ENCODE assay signal across 15 mouse cellular contexts in genomic region chr7:139158956-139159355, GRCm38 (mm10). TPM values are rescaled to one million over a fixed set of nuclear protein-coding genes. Genes with fewer than 3 reads are reported as not detected.
DNase-seq lines count a peak whose midpoint lies in the region; ATAC-seq and TF ChIP-seq lines count a peak whose summit lies in the region.
"Had no signal": no experiment of that assay in that cellular context is flagged by ENCODE, and none has a peak within 500 bp of the region (broad histone marks: within the 10 kb centered on the region; RNA-seq: fewer than 3 reads in every experiment).

No protein-coding gene starts in this region.

- no peaks in the 10 kb centered on the region for H3K9me3 ChIP-seq in forebrain, embryonic 16.5 days (ENCODE audit: control insufficient read depth, low read length)
- H3K9me3 ChIP-seq in forebrain, embryonic 10.5 days: no peaks in the 10 kb centered on the region
- no peaks in the 10 kb centered on the region for H3K9me3 ChIP-seq in midbrain, embryonic 16.5 days (replicated peaks; ENCODE audit: control insufficient read depth, low read length, poor library complexity, severe bottlenecking)
- H3K9me3 ChIP-seq in kidney, embryonic 16.5 days (ENCODE audit: low read length): no peaks in the 10 kb centered on the region

- no peak overlapping the region for H3K4me3 ChIP-seq in forebrain, embryonic 16.5 days (replicated peaks; ENCODE audit: low read length)
- no peak overlapping the region for H3K4me3 ChIP-seq in forebrain, embryonic 10.5 days
- no peak overlapping the region for H3K4me3 ChIP-seq in midbrain, embryonic 16.5 days (ENCODE audit: low read depth, low read length)
- H3K4me3 ChIP-seq in thymus, adult 2 months (ENCODE audit: control insufficient read depth, insufficient read depth, low read length): no peak overlapping the region
- H3K4me3 ChIP-seq in kidney, embryonic 16.5 days (ENCODE audit: low read length): no peak overlapping the region

- no peak overlapping the region for H3K4me2 ChIP-seq in forebrain, embryonic 16.5 days (ENCODE audit: low read length)
- H3K4me2 ChIP-seq in midbrain, embryonic 16.5 days (ENCODE audit: low read length): no peak overlapping the region
- no peak overlapping the region for H3K4me2 ChIP-seq in kidney, embryonic 16.5 days (replicated peaks; ENCODE audit: low read depth, low read length)

- no peak for TF ChIP-seq POLR2A in thymus, adult 2 months (IDR thresholded peaks at IDR 0.05; ENCODE audit: control insufficient read depth, extremely low read depth, insufficient read depth, low read length, poor library complexity)

- WGBS in forebrain, embryonic 16.5 days: 57% methylated on average over 5 of the region's 5 CpGs
- WGBS in forebrain, embryonic 10.5 days: 70% methylated on average over 5 of the region's 5 CpGs
- WGBS in midbrain, embryonic 16.5 days: 33% methylated on average over 5 of the region's 5 CpGs
- 85% methylated on average over 5 of the region's 5 CpGs for WGBS in thymus, adult 2 months
- 79% methylated on average over 5 of the region's 5 CpGs for WGBS in kidney, embryonic 16.5 days

- no peaks in the 10 kb centered on the region for H3K27me3 ChIP-seq in forebrain, embryonic 16.5 days (replicated peaks; ENCODE audit: control insufficient read depth, insufficient read depth, low read length)
- H3K27me3 ChIP-seq in forebrain, embryonic 10.5 days (ENCODE audit: poor library complexity, severe bottlenecking): peaks cover 9% of the 10 kb centered on the region
- H3K27me3 ChIP-seq in midbrain, embryonic 16.5 days (ENCODE audit: control insufficient read depth, insufficient read depth, low read depth, low read length): no peaks in the 10 kb centered on the region
- H3K27me3 ChIP-seq in thymus, adult 2 months (ENCODE audit: control insufficient read depth, insufficient read depth, low read length): no peaks in the 10 kb centered on the region
- H3K27me3 ChIP-seq in kidney, embryonic 16.5 days (ENCODE audit: insufficient read depth, low read length): no peaks in the 10 kb centered on the region
- H3K27me3 ChIP-seq: Patski had no signal

- H3K36me3 ChIP-seq in forebrain, embryonic 16.5 days (ENCODE audit: control insufficient read depth, insufficient read depth): no peaks in the 10 kb centered on the region
- no peaks in the 10 kb centered on the region for H3K36me3 ChIP-seq in forebrain, embryonic 10.5 days (replicated peaks)
- H3K36me3 ChIP-seq in midbrain, embryonic 16.5 days (ENCODE audit: control insufficient read depth, insufficient read depth, low read length): no peaks in the 10 kb centered on the region
- H3K36me3 ChIP-seq in thymus, adult 2 months (ENCODE audit: control insufficient read depth, insufficient read depth, low read length): no peaks in the 10 kb centered on the region
- no peaks in the 10 kb centered on the region for H3K36me3 ChIP-seq in kidney, embryonic 16.5 days (ENCODE audit: insufficient read depth, low read length)

- ATAC-seq in forebrain, embryonic 16.5 days: 0 out of 2 replicates have a peak, but pooled peaks have one; percentile 45
- ATAC-seq in midbrain, embryonic 16.5 days: peak; percentile 36; the same call in 1 of the 2 replicates
- no peak for ATAC-seq in kidney, embryonic 16.5 days (ENCODE audit: low FRiP score, low TSS enrichment)
- ATAC-seq: CD4-positive, CD25-positive, alpha-beta regulatory T cell, adult 4 months; liver, postnatal 0 days; Patski had no signal

- no peak overlapping the region for H3K27ac ChIP-seq in forebrain, embryonic 16.5 days (ENCODE audit: low read length)
- no peak overlapping the region for H3K27ac ChIP-seq in forebrain, embryonic 10.5 days
- H3K27ac ChIP-seq in midbrain, embryonic 16.5 days (ENCODE audit: low read length): no peak overlapping the region
- H3K27ac ChIP-seq in thymus, adult 2 months (ENCODE audit: control insufficient read depth, insufficient read depth, low read length): no peak overlapping the region
- H3K27ac ChIP-seq in kidney, embryonic 16.5 days (ENCODE audit: low read length): no peak overlapping the region

- TF ChIP-seq CTCF in thymus, adult 2 months (IDR thresholded peaks at IDR 0.05; ENCODE audit: borderline replicate concordance, control insufficient read depth, extremely low read depth, insufficient read depth, low read length, poor library complexity): no peak

- no peaks in the 10 kb centered on the region; the same call in 1 of the 2 replicates for H3K4me1 ChIP-seq in forebrain, embryonic 16.5 days (replicated peaks; ENCODE audit: control insufficient read depth, insufficient read depth, low read length)
- peaks cover 16% of the 10 kb centered on the region for H3K4me1 ChIP-seq in forebrain, embryonic 10.5 days
- peaks cover 2% of the 10 kb centered on the region; the same call in 1 of the 2 replicates for H3K4me1 ChIP-seq in midbrain, embryonic 16.5 days (ENCODE audit: control insufficient read depth, insufficient read depth, low read length)
- H3K4me1 ChIP-seq in thymus, adult 2 months (replicated peaks; ENCODE audit: control insufficient read depth, insufficient read depth, low read length): no peaks in the 10 kb centered on the region
- peaks cover 15% of the 10 kb centered on the region for H3K4me1 ChIP-seq in kidney, embryonic 16.5 days (ENCODE audit: insufficient read depth, low read length)

- DNase-seq in forebrain, embryonic 10.5 days (ENCODE audit: extremely low spot score, low spot score): no peak
- peak; percentile 30 to 37 for DNase-seq in cerebellum, postnatal 25 days
- DNase-seq in layer of hippocampus, adult 9-11 months: peak; percentile 69
- no peak for DNase-seq in gastrocnemius, adult 8-10 months (ENCODE audit: low spot score in 2 of 2)
- DNase-seq in thymus, adult 2 months: no peak
- DNase-seq: adrenal gland, postnatal 14 days; kidney, adult 2 months; liver, postnatal 0 days; thymus, postnatal 25 days had no signal

- H3K9ac ChIP-seq in forebrain, embryonic 16.5 days (replicated peaks; ENCODE audit: low read depth, low read length): no peak overlapping the region
- H3K9ac ChIP-seq in midbrain, embryonic 16.5 days (ENCODE audit: low read depth, low read length): no peak overlapping the region
- no peak overlapping the region for H3K9ac ChIP-seq in kidney, embryonic 16.5 days (replicated peaks; ENCODE audit: low read length)
- H3K9ac ChIP-seq: liver, postnatal 0 days had no signal

RNA-seq across cellular contexts. Expression of gene Lrrc27, which starts 53.8 kb away (rescaled TPM):
- polyA plus RNA-seq in forebrain, embryonic 16.5 days (2015; fragmentation: Nextera tagmentation; extraction: Ambion mirVana): 3.6 and 4.6 TPM in 2 replicates
- 5.1 and 7.1 TPM in 2 replicates for polyA plus RNA-seq in forebrain, embryonic 10.5 days (2016; fragmentation: Nextera tagmentation; extraction: Ambion mirVana)
- polyA plus RNA-seq in midbrain, embryonic 16.5 days (2015; fragmentation: Nextera tagmentation; extraction: Ambion mirVana): 6.2 and 7.0 TPM in 2 replicates
- 1 to 10 TPM; 1.2 to 2.8 (median 2.2) TPM for total RNA-seq in gastrocnemius, adult 8-10 months (2022)
- polyA plus RNA-seq in thymus, adult 2 months (2012; rRNA removed): 3.9 and 4.0 TPM in 2 replicates
- 2.8 and 3.3 TPM in 2 replicates for polyA plus RNA-seq in kidney, embryonic 16.5 days (2015; fragmentation: Nextera tagmentation; extraction: Ambion mirVana)

RNA-seq across cellular contexts. Expression of gene Stk32c, which starts 54.2 kb away (rescaled TPM):
- polyA plus RNA-seq in forebrain, embryonic 16.5 days (2015; fragmentation: Nextera tagmentation; extraction: Ambion mirVana): 1.3 and 2.3 TPM in 2 replicates
- polyA plus RNA-seq in forebrain, embryonic 10.5 days (2016; fragmentation: Nextera tagmentation; extraction: Ambion mirVana): 0.21 and 0.30 TPM in 2 replicates
- 3.2 and 3.7 TPM in 2 replicates for polyA plus RNA-seq in midbrain, embryonic 16.5 days (2015; fragmentation: Nextera tagmentation; extraction: Ambion mirVana)
- total RNA-seq in gastrocnemius, adult 8-10 months (2022): under 1 TPM in 2 of 4 experiments, not detected in 2; 0.13 to 0.20 TPM
- polyA plus RNA-seq in thymus, adult 2 months (2012; rRNA removed): 1.3 and 1.7 TPM in 2 replicates
- 0.26 and 0.39 TPM in 2 replicates for polyA plus RNA-seq in kidney, embryonic 16.5 days (2015; fragmentation: Nextera tagmentation; extraction: Ambion mirVana)
- total RNA-seq: megakaryocyte progenitor cell, adult 5-6 weeks had no signal
- polyA plus RNA-seq: liver, postnatal 0 days had no signal

Comparison
In these comparisons a context has a peak if more than half of its experiments do, and no peak if none do; other contexts are left out.
1. DNase-seq: peak in cerebellum, postnatal 25 days (2 of 2) and layer of hippocampus, adult 9-11 months (single experiment); none in forebrain, embryonic 10.5 days (single experiment), gastrocnemius, adult 8-10 months (0 of 2) and thymus, adult 2 months (single experiment).